Mouse (Mus musculus) G1E (cell line): ENCODE measurements around the gene Agl. TPM values are rescaled to one million over a fixed set of nuclear protein-coding genes. Genes with fewer than 3 reads are reported as not detected.

ENCODE experiments used
- ATAC-seq: 2 replicates; pipeline ENCODE4 v1.8.0; 2016; ENCODE audit warnings: mild to moderate bottlenecking; ENCODE audit not compliant: insufficient number of reproducible peaks, poor library complexity, low FRiP score, severe bottlenecking; ENCODE audit errors: extremely low read depth
- DNase-seq: peaks from one replicate; pipeline ENCODE4 v3.0.0; 2012; ENCODE audit warnings: low spot score
- H3K27me3 ChIP-seq: 2 replicates; pipeline ENCODE4 v1.6.1; 2012; ENCODE audit warnings: mild to moderate bottlenecking, low read length, inconsistent platforms; ENCODE audit not compliant: insufficient read depth
- H3K36me3 ChIP-seq: replicated peaks from 2 replicates; pipeline ENCODE3; 2012; ENCODE audit warnings: mild to moderate bottlenecking, inconsistent platforms
- H3K4me1 ChIP-seq: 2 replicates; pipeline ENCODE4 v1.6.1; 2012; ENCODE audit warnings: low read depth, low read length, inconsistent platforms, mixed read lengths; ENCODE audit not compliant: insufficient read depth
- H3K4me3 ChIP-seq: 2 replicates; pipeline ENCODE4 v1.5.1; 2012; ENCODE audit warnings: low read depth, mild to moderate bottlenecking, inconsistent platforms, low read length, moderate library complexity, mixed read lengths
- H3K9me3 ChIP-seq: replicated peaks from 2 replicates; pipeline ENCODE4 v1.6.1; 2012; ENCODE audit warnings: inconsistent platforms
- CTCF ChIP-seq: IDR thresholded peaks from 2 replicates; pipeline ENCODE4 v1.5.1; 2012; ENCODE audit warnings: low read depth, low read length, inconsistent platforms, mixed read lengths
- GATA1 ChIP-seq: IDR thresholded peaks from 2 replicates; pipeline ENCODE4 v1.6.1; 2012; ENCODE audit warnings: borderline replicate concordance, low read length, inconsistent platforms, mixed read lengths
- GATA2 ChIP-seq: IDR thresholded peaks from 2 replicates; pipeline ENCODE4 v1.6.1; 2012; ENCODE audit warnings: low read depth, low read length, inconsistent platforms, borderline replicate concordance
- POLR2AphosphoS5 ChIP-seq: IDR thresholded peaks from 2 replicates; pipeline ENCODE4 v1.6.1; 2012; ENCODE audit warnings: low read depth, low read length, inconsistent platforms; ENCODE audit not compliant: insufficient replicate concordance
- TAL1 ChIP-seq: conservative IDR thresholded peaks from 2 replicates; pipeline ENCODE4 v1.6.1; 2012; ENCODE audit warnings: low read depth, low read length, inconsistent platforms, mixed read lengths
- polyA plus RNA-seq: library from polyadenylated mRNA; stranded (reverse); fragments of >175 nt; gene quantifications from 2 replicates; pipeline ENCODE4 v1.2.3, GENCODE M21; 2012
- total RNA-seq, 2 experiments: library from RNA; stranded (forward) in 1 of 2; stranded (reverse) in 1 of 2; fragments of 200-1000 nt in 1 of 2; fragments of >200 nt in 1 of 2; fragmentation: Nextera tagmentation in 1 of 2; gene quantifications; 2 replicates each; pipeline ENCODE4 v1.2.3; 2014 to 2017

The Agl gene
- total and polyA plus RNA-seq, 3 experiments, result 1.7 to 33.6 (median 15.1) TPM

- ATAC-seq, result peak; percentile 91
- H3K9me3 ChIP-seq, result 0 out of 2 replicates have a peak, but pooled peaks cover 2% of the 10 kb centered on the region
- H3K4me1 ChIP-seq, result peaks cover 55% of the 10 kb centered on the region
- no peaks in the 10 kb centered on the region for H3K36me3 ChIP-seq
- DNase-seq, result no peak
- no peak overlapping the region; the same call in 1 of the 2 replicates for H3K4me3 ChIP-seq
- peak; percentile 73 for TF ChIP-seq TAL1
- no peak for TF ChIP-seq GATA2
- no peaks in the 10 kb centered on the region for H3K27me3 ChIP-seq
Observed at GRCm38 (mm10) chr3:116846084-116846483, 38.1 kb upstream of the Agl start.

GRCm38 (mm10) chr3:116844880-116845579 lies 37.1 kb upstream of the Agl start:
- peaks cover 51% of the 10 kb centered on the region for H3K4me1 ChIP-seq
- ATAC-seq (no peak), DNase-seq (no peak)
- no peak for TF ChIP-seq POLR2AphosphoS5
- no peak for TF ChIP-seq CTCF
- TF ChIP-seq GATA2, result no peak
- TF ChIP-seq TAL1, result no peak
- TF ChIP-seq GATA1, result no peak
- 0 out of 2 replicates have a peak, but pooled peaks cover 2% of the 10 kb centered on the region for H3K9me3 ChIP-seq
- no peak overlapping the region; the same call in 1 of the 2 replicates for H3K4me3 ChIP-seq
- no peaks in the 10 kb centered on the region for H3K27me3 ChIP-seq
- H3K36me3 ChIP-seq, result no peaks in the 10 kb centered on the region

- ATAC-seq (no peak), DNase-seq (no peak)
- no peaks in the 10 kb centered on the region for H3K27me3 ChIP-seq
Observed at GRCm38 (mm10) chr3:116841311-116841710, 33.3 kb upstream of the Agl start.

GRCm38 (mm10) chr3:116836681-116837475 lies 28.9 kb upstream of the Agl start:
- DNase-seq (no peak), ATAC-seq (no peak)
- Histone ChIP-seq H3K4me1 (peaks cover 28% of the 10 kb centered on the region), H3K27me3 (no peaks in the 10 kb centered on the region), H3K9me3 (no peaks in the 10 kb centered on the region), H3K36me3 (no peaks in the 10 kb centered on the region), H3K4me3 (no peak overlapping the region)
- no peak for TF ChIP-seq GATA1
- no peak for TF ChIP-seq CTCF
- no peak for TF ChIP-seq TAL1

More at GRCm38 (mm10) chr3:116841311-116841710, 33.3 kb upstream of the Agl start:
- Histone ChIP-seq H3K36me3 (no peaks in the 10 kb centered on the region), H3K4me3 (no peak overlapping the region), H3K9me3 (0 out of 2 replicates have a peak, but pooled peaks cover 2% of the 10 kb centered on the region), H3K4me1 (peaks cover 28% of the 10 kb centered on the region)
- TF ChIP-seq GATA2 (no peak), CTCF (no peak), POLR2AphosphoS5 (no peak), GATA1 (no peak), TAL1 (no peak)

GRCm38 (mm10) chr3:116835770-116836680 lies 28.1 kb upstream of the Agl start:
- Histone ChIP-seq H3K9me3 (no peaks in the 10 kb centered on the region), H3K4me1 (peaks cover 28% of the 10 kb centered on the region), H3K4me3 (peak overlapping the region; percentile 56; the same call in 1 of the 2 replicates), H3K36me3 (no peaks in the 10 kb centered on the region), H3K27me3 (no peaks in the 10 kb centered on the region)
- ATAC-seq, result peak; percentile 79
- no peak for TF ChIP-seq TAL1
- TF ChIP-seq GATA1, result no peak
- TF ChIP-seq GATA2, result no peak
- peak; percentile 40 for TF ChIP-seq CTCF
- TF ChIP-seq POLR2AphosphoS5, result no peak
- peak; percentile 50 for DNase-seq

- H3K36me3 ChIP-seq, result no peaks in the 10 kb centered on the region
- DNase-seq (no peak), ATAC-seq (no peak)
- peaks cover 28% of the 10 kb centered on the region for H3K4me1 ChIP-seq
- H3K27me3 ChIP-seq, result no peaks in the 10 kb centered on the region
- no peak overlapping the region for H3K4me3 ChIP-seq
- H3K9me3 ChIP-seq, result no peaks in the 10 kb centered on the region
- TF ChIP-seq TAL1 (no peak), GATA2 (no peak), POLR2AphosphoS5 (no peak), GATA1 (no peak), CTCF (no peak)
Observed at GRCm38 (mm10) chr3:116835350-116835749, 27.4 kb upstream of the Agl start.
